Mouse (Mus musculus) monocyte, adult 5-6 weeks (primary cell): Measurements from ENCODE around the gene Ppia. TPM values are rescaled to one million over a fixed set of nuclear protein-coding genes. Genes with fewer than 3 reads are reported as not detected.
"Not testable (repeated sequence)": the region's sequence is repeated elsewhere in the genome, so short reads cannot be mapped to it uniquely, and the experiment has no call there.

ENCODE experiments used
- ATAC-seq: fragments of 153-309, 156-312 bp; replicated peaks from 2 replicates; pipeline ENCODE4 v1.8.0; 2017; ENCODE audit warnings: mild to moderate bottlenecking; ENCODE audit not compliant: low TSS enrichment, insufficient number of reproducible peaks, severe bottlenecking, poor library complexity, low FRiP score
- total RNA-seq: library from RNA; stranded (forward); fragments of 200-1000, 200-491, 200-594 nt; gene quantifications from 3 replicates; pipeline ENCODE4 v1.2.3, GENCODE M21; 2017

Gene Ppia
- total RNA-seq, 1 experiment from 2014 or later = 1,115 TPM

GRCm38 (mm10) chr11:6420722-6421350 lies 5.6 kb downstream of the Ppia start:
- no peak for ATAC-seq

- no peak for ATAC-seq
Measured at GRCm38 (mm10) chr11:6430186-6430585, 14.9 kb downstream of the Ppia start.

- peak; percentile 96 for ATAC-seq
Measured at GRCm38 (mm10) chr11:6436442-6436841, 21.2 kb downstream of the Ppia start.

- ATAC-seq = no peak
Measured at GRCm38 (mm10) chr11:6437667-6438066, 22.4 kb downstream of the Ppia start.

- ATAC-seq = no peak
Measured at GRCm38 (mm10) chr11:6440171-6440570, 24.9 kb downstream of the Ppia start.

GRCm38 (mm10) chr11:6442566-6442965 lies 27.3 kb downstream of the Ppia start:
- no peak for ATAC-seq

- no peak for ATAC-seq
Measured at GRCm38 (mm10) chr11:6443102-6443501, 27.9 kb downstream of the Ppia start.

GRCm38 (mm10) chr11:6443727-6444076 lies 28.5 kb downstream of the Ppia start:
- no peak for ATAC-seq

GRCm38 (mm10) chr11:6444077-6444853 lies 29.0 kb downstream of the Ppia start, which contains the start of gene H2afv:
TSS of gene H2afv (minus strand) at chr11:6444443.
- ATAC-seq = peak; percentile 99

GRCm38 (mm10) chr11:6445441-6445840 lies 30.2 kb downstream of the Ppia start:
- no peak for ATAC-seq

- no peak for ATAC-seq
Measured at GRCm38 (mm10) chr11:6445951-6446350, 30.7 kb downstream of the Ppia start.

- ATAC-seq = no peak
Measured at GRCm38 (mm10) chr11:6447493-6447892, 32.2 kb downstream of the Ppia start.

GRCm38 (mm10) chr11:6448155-6448554 lies 32.9 kb downstream of the Ppia start:
- not testable (repeated sequence) for ATAC-seq

- ATAC-seq = no peak
Measured at GRCm38 (mm10) chr11:6456083-6456482, 40.8 kb downstream of the Ppia start.

- ATAC-seq = no peak
Measured at GRCm38 (mm10) chr11:6463159-6463837, 48.1 kb downstream of the Ppia start.

GRCm38 (mm10) chr11:6465122-6465521 lies 49.9 kb downstream of the Ppia start:
- peak; percentile 78; the same call in 1 of the 2 replicates for ATAC-seq

GRCm38 (mm10) chr11:6468541-6468940 lies 53.3 kb downstream of the Ppia start:
- ATAC-seq = no peak
